Mouse (Mus musculus) lung, postnatal 10 days (tissue): ENCODE data around the gene Smad6.

ENCODE experiments used
- DNase-seq: peaks from one replicate; pipeline ENCODE4 v3.0.0; 2021

The Smad6 gene

GRCm38 (mm10) chr9:64021853-64022561 is at the start of gene Smad6:
Smad6 (minus strand) TSS chr9:64022059.
- peak; percentile 97 for DNase-seq

- DNase-seq = no peak
These were observed 48.8 kb upstream of the Smad6 start for GRCm38 (mm10) chr9:64070674-64071073.

DNA sequence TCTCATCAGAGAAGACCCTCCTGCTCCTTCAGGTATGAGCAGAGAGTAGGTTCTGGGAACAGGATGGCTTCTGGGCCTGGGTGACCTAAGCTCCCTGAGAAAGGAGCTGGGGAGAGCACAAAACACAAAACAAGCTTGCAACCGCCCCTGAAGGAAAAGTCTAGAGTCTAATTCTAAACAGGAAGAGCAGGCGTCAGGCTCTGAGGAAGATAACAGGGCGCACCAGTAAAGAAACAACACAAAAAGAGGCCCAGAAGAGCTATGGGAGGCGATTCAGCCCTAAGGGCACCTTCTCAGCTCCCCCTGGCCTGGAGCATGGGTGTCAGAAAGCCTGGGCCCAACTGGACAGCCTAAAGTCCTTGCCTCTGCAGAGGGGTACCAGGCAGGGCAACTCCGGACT is 47.3 kb upstream of the Smad6 start:
- DNase-seq = peak; percentile 36

GRCm38 (mm10) chr9:64068571-64068970 is 46.7 kb upstream of the Smad6 start:
- DNase-seq = no peak

DNA sequence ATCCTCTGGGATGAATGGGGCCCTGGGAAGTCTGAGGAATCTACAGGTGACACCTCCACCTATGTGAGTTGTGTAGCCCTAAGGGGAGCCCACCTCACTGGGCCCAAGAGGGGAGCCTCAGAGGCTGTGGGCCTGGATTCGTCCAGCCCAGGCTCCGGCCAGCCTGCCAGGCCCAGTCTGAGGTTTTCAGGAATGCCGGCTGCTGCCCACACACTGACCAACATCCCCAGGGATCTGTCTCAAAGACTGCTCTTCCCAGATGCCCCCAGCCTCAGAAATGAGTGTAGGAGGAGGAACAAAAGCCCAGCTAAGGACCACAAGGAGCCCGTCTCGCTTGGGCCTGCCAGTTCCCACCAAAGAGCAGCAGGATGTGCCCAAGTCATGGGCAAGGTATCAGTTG is 45.9 kb upstream of the Smad6 start:
- DNase-seq = no peak

DNA sequence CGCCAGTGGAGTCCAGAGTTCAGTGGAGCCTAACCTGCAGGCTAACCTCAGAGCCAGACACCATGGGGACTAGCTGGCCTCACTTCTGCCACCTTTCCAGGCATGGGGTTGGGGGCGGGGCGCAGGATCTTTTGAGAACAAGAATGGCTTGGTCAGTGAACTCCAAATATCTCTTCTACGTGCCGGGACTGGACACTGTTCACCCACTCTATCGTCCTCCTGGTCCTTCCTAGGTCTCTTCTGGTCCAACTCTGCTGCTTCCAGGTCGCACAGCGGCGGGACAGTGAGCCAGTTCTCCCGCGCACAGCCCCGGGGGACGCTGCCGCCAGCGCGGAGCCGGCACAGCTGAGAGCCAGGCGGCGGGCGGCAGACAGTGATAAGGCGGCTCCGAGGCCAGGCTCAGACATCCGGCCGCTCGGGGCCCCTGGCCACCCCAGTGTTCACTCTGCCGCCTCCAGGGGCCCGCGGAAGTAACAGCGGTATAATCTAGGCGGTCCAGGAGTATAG is 38.2 kb upstream of the Smad6 start:
- peak; percentile 71 for DNase-seq

- no peak for DNase-seq
These were observed 36.2 kb upstream of the Smad6 start for GRCm38 (mm10) chr9:64057903-64058650.

GRCm38 (mm10) chr9:64055162-64055561 is 33.3 kb upstream of the Smad6 start:
- DNase-seq = peak; percentile 55

- no peak for DNase-seq
These were observed 31.9 kb upstream of the Smad6 start for GRCm38 (mm10) chr9:64053786-64054185.

GRCm38 (mm10) chr9:64051241-64051640 is 29.4 kb upstream of the Smad6 start:
- DNase-seq = no peak

DNA sequence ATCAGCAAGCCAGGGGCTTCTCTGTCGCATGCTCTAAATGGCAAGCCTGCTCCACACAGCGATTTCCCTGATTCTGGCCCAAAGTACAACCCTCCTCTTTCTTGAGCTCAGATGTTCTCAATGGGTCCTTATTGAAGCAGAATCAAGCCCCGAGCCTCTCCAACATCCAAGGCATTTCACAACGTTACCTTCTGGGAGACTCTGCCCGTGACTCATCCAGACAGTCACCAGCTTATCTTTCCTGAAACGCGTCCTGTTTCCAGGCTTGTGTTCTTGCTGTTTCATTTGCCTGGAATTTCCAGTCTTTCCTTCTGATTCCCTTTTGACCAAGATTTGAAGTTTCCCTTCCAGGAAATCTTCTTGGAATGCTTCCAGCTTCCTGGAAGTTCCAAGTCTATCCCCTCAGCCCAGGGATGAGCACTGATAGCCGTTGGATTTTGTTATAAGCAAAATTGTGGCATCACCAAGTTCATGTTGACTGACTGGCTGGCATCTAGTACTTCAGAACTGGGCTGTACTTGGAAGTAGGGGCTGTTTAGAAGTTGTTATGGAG is 28.7 kb upstream of the Smad6 start:
- peak; percentile 25 for DNase-seq

- DNase-seq = peak; percentile 89
These were observed 27.9 kb upstream of the Smad6 start for GRCm38 (mm10) chr9:64049471-64050380.

DNA sequence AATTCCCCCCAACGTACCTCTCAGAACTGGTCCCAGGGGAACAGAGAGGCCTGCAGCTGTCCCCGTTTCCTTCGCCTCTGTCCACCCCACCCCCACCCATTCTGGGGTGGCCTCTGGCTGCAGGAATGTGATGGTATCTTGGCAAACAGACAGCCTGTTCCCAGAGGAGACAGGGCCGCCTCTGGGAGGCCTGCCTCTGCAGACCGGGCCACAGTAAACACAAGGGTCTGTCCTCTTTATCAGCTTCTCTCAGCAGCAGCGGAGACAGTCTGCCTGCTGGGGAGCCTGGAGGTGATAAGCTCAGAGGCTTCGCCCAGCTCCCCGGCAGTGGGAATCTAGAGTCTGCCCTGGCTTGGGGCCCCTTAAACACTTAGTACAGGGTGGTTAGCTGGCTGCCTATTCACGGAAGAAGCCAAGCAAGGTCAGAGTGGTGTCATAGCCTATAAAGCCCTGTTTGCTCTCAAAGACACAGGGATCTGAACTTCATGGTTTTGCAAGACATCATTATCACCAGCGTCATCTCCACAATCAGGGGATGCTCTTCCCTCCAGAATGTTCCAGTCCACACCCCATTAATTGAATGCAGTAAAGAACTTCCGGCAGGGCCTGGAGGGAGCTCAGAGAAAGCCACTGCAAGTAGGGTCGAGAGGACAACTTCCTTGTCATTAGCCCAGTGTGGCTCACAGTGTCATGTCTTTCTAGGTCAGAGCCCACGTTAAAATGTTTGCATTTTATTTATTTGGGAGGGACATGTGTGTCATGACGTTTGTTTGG is 23.4 kb upstream of the Smad6 start:
- DNase-seq = peak; percentile 90

GRCm38 (mm10) chr9:64044343-64044742 is 22.5 kb upstream of the Smad6 start:
- DNase-seq = no peak

DNA sequence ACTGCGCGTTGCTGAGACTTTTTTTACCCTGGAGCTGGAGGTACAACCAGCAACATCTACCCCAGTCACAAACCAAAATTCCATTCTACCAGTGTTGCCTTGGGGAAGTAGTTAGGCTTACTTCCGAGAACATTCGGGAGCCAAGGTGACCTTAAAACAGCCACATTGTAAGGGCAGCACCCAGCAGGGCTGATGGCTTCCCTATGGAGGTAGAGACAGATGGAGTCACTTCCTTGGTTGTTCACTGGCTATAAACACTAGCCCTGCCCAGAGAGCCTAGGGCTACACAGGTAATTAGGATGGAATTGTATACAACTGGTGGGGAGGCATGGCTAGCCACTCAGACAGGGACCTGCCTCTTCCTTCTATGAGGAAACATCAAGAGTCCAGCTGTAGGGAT is 21.1 kb upstream of the Smad6 start:
- DNase-seq = no peak

DNA sequence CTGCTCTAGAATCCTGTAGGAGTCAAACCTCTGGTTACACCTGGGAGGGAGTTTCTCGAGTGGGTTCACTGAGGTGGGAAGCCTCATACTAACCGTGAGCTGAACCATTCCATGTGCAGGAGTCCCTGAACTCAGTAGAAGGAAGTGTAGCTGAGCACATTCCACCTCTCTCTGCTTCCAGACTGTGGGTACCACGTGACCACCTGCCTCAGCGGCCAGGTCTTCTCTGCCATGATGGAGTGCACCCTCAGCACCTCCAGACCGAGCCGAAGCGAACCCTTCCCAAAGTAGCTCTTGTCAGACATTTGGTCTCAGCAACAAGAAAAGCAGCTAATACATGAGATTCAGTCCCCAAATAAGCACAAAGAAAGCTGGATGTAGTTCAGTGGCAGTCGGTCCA is 20.4 kb upstream of the Smad6 start:
- DNase-seq = no peak

GRCm38 (mm10) chr9:64029908-64030631 is 8.2 kb upstream of the Smad6 start:
- peak; percentile 73 for DNase-seq

DNA sequence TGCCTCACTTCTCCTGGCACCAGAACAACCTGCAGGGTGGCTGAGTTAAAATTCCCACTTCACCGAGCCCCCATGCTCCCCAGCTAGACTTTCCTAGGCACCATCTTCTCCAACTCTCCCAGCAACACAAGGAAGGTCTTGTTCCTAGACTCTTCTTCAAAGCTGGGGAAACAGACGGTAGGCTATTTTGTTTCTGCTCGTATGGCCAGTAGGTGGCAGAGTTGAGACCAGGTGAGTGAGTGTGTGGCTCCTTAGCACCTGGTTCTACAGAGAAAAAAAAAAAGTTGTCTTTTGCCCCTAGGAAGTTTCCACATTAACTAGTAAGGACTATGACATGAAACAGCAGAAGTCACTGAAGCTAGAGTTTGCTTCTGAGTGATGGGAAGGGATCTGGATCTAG is 3.7 kb upstream of the Smad6 start:
- DNase-seq = peak; percentile 67

DNA sequence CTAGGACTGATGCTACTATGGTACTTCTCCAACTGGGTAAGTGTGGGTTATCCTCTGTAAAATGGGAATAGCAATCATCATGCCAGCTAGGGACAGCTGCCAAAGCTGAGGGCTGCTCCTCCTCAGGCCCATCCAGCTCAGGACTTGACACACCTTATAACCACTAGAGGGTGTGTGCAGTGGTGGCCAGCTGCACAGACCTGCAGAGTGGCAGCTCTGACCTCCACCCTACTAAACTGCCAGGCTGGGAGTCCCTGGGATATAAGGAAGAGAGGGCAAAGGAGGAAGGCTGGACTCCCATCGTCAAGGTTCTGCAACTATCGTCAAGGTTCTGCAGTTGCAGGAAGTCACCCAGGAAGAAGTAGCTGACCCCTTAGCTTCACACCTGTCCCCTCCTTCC is 3.1 kb upstream of the Smad6 start:
- no peak for DNase-seq

GRCm38 (mm10) chr9:64022562-64023366 is 905 bp upstream of the Smad6 start:
- peak; percentile 99 for DNase-seq
